Mouse (Mus musculus): ENCODE results near the gene Tecpr2. TPM values are rescaled to one million over a fixed set of nuclear protein-coding genes. Genes with fewer than 3 reads are reported as not detected.

Tecpr2 gene
- polyA plus RNA-seq, 1 experiment from 2014 or later, result 1.2 TPM

GRCm38 (mm10) chr12:110983714-110984113 lies 94.7 kb downstream of the Tecpr2 start:
- H3K27me3 ChIP-seq (ENCODE audit: control insufficient read depth, insufficient read depth, low read length), result no peaks in the 10 kb centered on the region
- H3K4me3 ChIP-seq (ENCODE audit: low read depth, low read length), result no peak overlapping the region
- H3K36me3 ChIP-seq (ENCODE audit: control insufficient read depth, insufficient read depth, low read length), result no peaks in the 10 kb centered on the region
- H3K27ac ChIP-seq (replicated peaks), result no peak overlapping the region
- H3K4me2 ChIP-seq (replicated peaks; ENCODE audit: low read depth), result no peak overlapping the region
- TF ChIP-seq CTCF (IDR thresholded peaks at IDR 0.05; ENCODE audit: low read depth) (no peak), EP300 (optimal IDR thresholded peaks at IDR 0.05) (no peak)
- H3K9ac ChIP-seq (ENCODE audit: low read length), result no peak overlapping the region
- 65% methylated on average over 8 of the region's 8 CpGs for WGBS
- H3K4me1 ChIP-seq (replicated peaks; ENCODE audit: control insufficient read depth, insufficient read depth), result 0 out of 2 replicates have a peak, but pooled peaks cover 3% of the 10 kb centered on the region
- ATAC-seq (ENCODE audit: low FRiP score, low TSS enrichment), result no peak
- no peak for DNase-seq (ENCODE audit: low spot score)
- no peaks in the 10 kb centered on the region for H3K9me3 ChIP-seq (ENCODE audit: control insufficient read depth, low read length)

- no peak for TF ChIP-seq CTCF (IDR thresholded peaks at IDR 0.05; ENCODE audit: low read depth)
- TF ChIP-seq EP300 (optimal IDR thresholded peaks at IDR 0.05), result no peak
- WGBS, result 39% methylated on average over 4 of the region's 4 CpGs
- DNase-seq (ENCODE audit: low spot score) (no peak), ATAC-seq (ENCODE audit: low FRiP score, low TSS enrichment) (peak; percentile 31; the same call in 1 of the 2 replicates)
- Histone ChIP-seq H3K4me2 (replicated peaks; ENCODE audit: low read depth) (no peak overlapping the region), H3K36me3 (ENCODE audit: control insufficient read depth, insufficient read depth, low read length) (no peaks in the 10 kb centered on the region), H3K27ac (replicated peaks) (0 out of 2 replicates have a peak overlapping the region, but pooled peaks have one; percentile 1), H3K9me3 (ENCODE audit: control insufficient read depth, low read length) (no peaks in the 10 kb centered on the region), H3K9ac (ENCODE audit: low read length) (no peak overlapping the region), H3K4me1 (replicated peaks; ENCODE audit: control insufficient read depth, insufficient read depth) (0 out of 2 replicates have a peak, but pooled peaks cover 3% of the 10 kb centered on the region), H3K4me3 (ENCODE audit: low read depth, low read length) (no peak overlapping the region), H3K27me3 (ENCODE audit: control insufficient read depth, insufficient read depth, low read length) (no peaks in the 10 kb centered on the region)
Observed at GRCm38 (mm10) chr12:110984598-110984997, 95.5 kb downstream of the Tecpr2 start.

- WGBS, result 81% methylated on average over 9 of the region's 9 CpGs
- TF ChIP-seq EP300 (optimal IDR thresholded peaks at IDR 0.05), result no peak
- no peak for TF ChIP-seq CTCF (IDR thresholded peaks at IDR 0.05; ENCODE audit: low read depth)
- Histone ChIP-seq H3K27me3 (ENCODE audit: control insufficient read depth, insufficient read depth, low read length) (no peaks in the 10 kb centered on the region), H3K27ac (replicated peaks) (no peak overlapping the region), H3K36me3 (ENCODE audit: control insufficient read depth, insufficient read depth, low read length) (no peaks in the 10 kb centered on the region), H3K4me1 (replicated peaks; ENCODE audit: control insufficient read depth, insufficient read depth) (0 out of 2 replicates have a peak, but pooled peaks cover 3% of the 10 kb centered on the region), H3K4me2 (replicated peaks; ENCODE audit: low read depth) (no peak overlapping the region), H3K9me3 (ENCODE audit: control insufficient read depth, low read length) (no peaks in the 10 kb centered on the region), H3K9ac (ENCODE audit: low read length) (no peak overlapping the region), H3K4me3 (ENCODE audit: low read depth, low read length) (no peak overlapping the region)
- DNase-seq (ENCODE audit: low spot score) (no peak), ATAC-seq (ENCODE audit: low FRiP score, low TSS enrichment) (no peak)
Observed at GRCm38 (mm10) chr12:110985141-110985540, 96.1 kb downstream of the Tecpr2 start.

GRCm38 (mm10) chr12:110986536-110987425 lies 97.7 kb downstream of the Tecpr2 start:
- Histone ChIP-seq H3K4me2 (replicated peaks; ENCODE audit: low read depth) (no peak overlapping the region), H3K9ac (ENCODE audit: low read length) (no peak overlapping the region), H3K4me1 (replicated peaks; ENCODE audit: control insufficient read depth, insufficient read depth) (0 out of 2 replicates have a peak, but pooled peaks cover 3% of the 10 kb centered on the region), H3K36me3 (ENCODE audit: control insufficient read depth, insufficient read depth, low read length) (no peaks in the 10 kb centered on the region), H3K27ac (replicated peaks) (no peak overlapping the region), H3K4me3 (ENCODE audit: low read depth, low read length) (no peak overlapping the region), H3K9me3 (ENCODE audit: control insufficient read depth, low read length) (no peaks in the 10 kb centered on the region), H3K27me3 (ENCODE audit: control insufficient read depth, insufficient read depth, low read length) (no peaks in the 10 kb centered on the region)
- TF ChIP-seq EP300 (optimal IDR thresholded peaks at IDR 0.05), result no peak
- TF ChIP-seq CTCF (IDR thresholded peaks at IDR 0.05; ENCODE audit: low read depth), result no peak
- WGBS, result 87% methylated on average over 11 of the region's 11 CpGs
- DNase-seq (ENCODE audit: low spot score), result no peak
- ATAC-seq (ENCODE audit: low FRiP score, low TSS enrichment), result no peak

- Histone ChIP-seq H3K27ac (replicated peaks) (no peak overlapping the region), H3K9ac (ENCODE audit: low read length) (no peak overlapping the region), H3K36me3 (ENCODE audit: control insufficient read depth, insufficient read depth, low read length) (no peaks in the 10 kb centered on the region), H3K9me3 (ENCODE audit: control insufficient read depth, low read length) (no peaks in the 10 kb centered on the region), H3K4me3 (ENCODE audit: low read depth, low read length) (no peak overlapping the region), H3K4me1 (replicated peaks; ENCODE audit: control insufficient read depth, insufficient read depth) (no peaks in the 10 kb centered on the region), H3K4me2 (replicated peaks; ENCODE audit: low read depth) (no peak overlapping the region), H3K27me3 (ENCODE audit: control insufficient read depth, insufficient read depth, low read length) (no peaks in the 10 kb centered on the region)
- ATAC-seq (ENCODE audit: low FRiP score, low TSS enrichment) (no peak), DNase-seq (ENCODE audit: low spot score) (no peak)
- no peak for TF ChIP-seq EP300 (optimal IDR thresholded peaks at IDR 0.05)
- no peak for TF ChIP-seq CTCF (IDR thresholded peaks at IDR 0.05; ENCODE audit: low read depth)
- WGBS, result 92% methylated on average over 3 of the region's 3 CpGs
Observed at GRCm38 (mm10) chr12:110989409-110989808, 100.3 kb downstream of the Tecpr2 start.

- no peak for TF ChIP-seq EP300 (optimal IDR thresholded peaks at IDR 0.05)
- TF ChIP-seq CTCF (IDR thresholded peaks at IDR 0.05; ENCODE audit: low read depth), result no peak
- Histone ChIP-seq H3K9me3 (ENCODE audit: control insufficient read depth, low read length) (no peaks in the 10 kb centered on the region), H3K4me3 (ENCODE audit: low read depth, low read length) (no peak overlapping the region), H3K27ac (replicated peaks) (no peak overlapping the region), H3K4me1 (replicated peaks; ENCODE audit: control insufficient read depth, insufficient read depth) (no peaks in the 10 kb centered on the region), H3K27me3 (ENCODE audit: control insufficient read depth, insufficient read depth, low read length) (no peaks in the 10 kb centered on the region), H3K36me3 (ENCODE audit: control insufficient read depth, insufficient read depth, low read length) (no peaks in the 10 kb centered on the region), H3K9ac (ENCODE audit: low read length) (no peak overlapping the region), H3K4me2 (replicated peaks; ENCODE audit: low read depth) (no peak overlapping the region)
- WGBS, result 82% methylated on average over 7 of the region's 7 CpGs
- ATAC-seq (ENCODE audit: low FRiP score, low TSS enrichment) (no peak), DNase-seq (ENCODE audit: low spot score) (no peak)
Observed at GRCm38 (mm10) chr12:110990500-110990899, 101.4 kb downstream of the Tecpr2 start.
